Mouse (Mus musculus): ENCODE measurements around the gene Ift80. TPM values are rescaled to one million over a fixed set of nuclear protein-coding genes. Genes with fewer than 3 reads are reported as not detected.
A peak's percentile ranks its signal among the peaks of the same experiment; 100 is the strongest.

Gene Ift80
- polyA plus RNA-seq, 1 experiment, result 4.2 TPM

DNA sequence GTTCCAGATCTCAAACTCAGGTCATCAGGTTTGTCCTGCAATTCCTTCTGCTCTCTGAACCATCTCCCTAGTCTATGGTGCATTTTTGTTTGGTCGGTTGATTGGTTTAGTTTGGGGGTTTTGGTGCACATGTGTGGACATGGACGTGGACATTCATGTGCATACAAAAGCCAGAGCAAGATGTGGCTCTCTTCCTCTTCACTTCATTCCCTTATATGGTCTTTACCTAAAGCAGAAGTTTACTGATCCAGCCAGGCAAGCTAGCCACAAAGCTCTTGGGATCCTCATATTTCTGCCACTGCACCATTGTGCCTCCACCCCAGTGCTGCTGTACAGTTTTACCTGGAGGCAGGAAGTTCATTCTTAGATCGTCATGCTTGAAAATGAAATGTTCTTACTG is 12.8 kb upstream of the Ift80 start:
- no peak overlapping the region for H3K27ac ChIP-seq (ENCODE audit: insufficient read depth, low read depth, low read length)
- no peak overlapping the region for H3K4me3 ChIP-seq (ENCODE audit: insufficient read depth, low read depth, low read length)
- peaks cover 4% of the 10 kb centered on the region; the same call in 1 of the 2 replicates for H3K36me3 ChIP-seq (ENCODE audit: control insufficient read depth, insufficient read depth, low read length)
- WGBS, result 80% methylated on average over 3 of the region's 3 CpGs
- no peaks in the 10 kb centered on the region for H3K4me1 ChIP-seq (ENCODE audit: control insufficient read depth, insufficient read depth, low read length)
- TF ChIP-seq CTCF (conservative IDR thresholded peaks at IDR 0.05; ENCODE audit: insufficient read depth, insufficient read length, low read depth, low read length) (no peak), POLR2A (IDR thresholded peaks at IDR 0.05; ENCODE audit: low read depth, low read length) (no peak)
- DNase-seq, result no peak
- no peaks in the 10 kb centered on the region for H3K27me3 ChIP-seq (replicated peaks; ENCODE audit: control insufficient read depth, insufficient read depth, low read length)

DNA sequence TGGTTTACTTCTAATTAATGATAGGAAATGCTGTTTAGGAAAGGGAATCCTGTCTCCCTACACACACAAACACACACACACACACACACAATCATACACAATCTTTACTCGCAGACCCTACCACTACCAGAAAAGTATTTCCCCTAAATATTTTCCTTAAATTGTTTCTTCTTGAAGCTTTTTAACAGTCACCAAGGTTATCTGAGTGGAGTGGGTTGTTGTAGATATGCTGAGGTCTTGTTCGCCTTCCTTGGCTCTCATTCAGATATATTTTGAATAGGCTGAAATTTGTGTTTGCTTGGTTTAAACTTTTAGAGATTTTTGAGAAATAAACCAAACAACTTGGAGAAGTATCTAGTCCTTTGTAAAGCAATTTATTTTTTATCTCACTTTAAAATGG is 4.5 kb upstream of the Ift80 start:
- Histone ChIP-seq H3K36me3 (ENCODE audit: control insufficient read depth, insufficient read depth, low read length) (no peaks in the 10 kb centered on the region), H3K27me3 (replicated peaks; ENCODE audit: control insufficient read depth, insufficient read depth, low read length) (no peaks in the 10 kb centered on the region), H3K4me1 (ENCODE audit: control insufficient read depth, insufficient read depth, low read length) (no peaks in the 10 kb centered on the region; the same call in none of the 2 replicates), H3K4me3 (ENCODE audit: insufficient read depth, low read depth, low read length) (no peak overlapping the region), H3K27ac (ENCODE audit: insufficient read depth, low read depth, low read length) (no peak overlapping the region)
- no peak for DNase-seq
- TF ChIP-seq CTCF (conservative IDR thresholded peaks at IDR 0.05; ENCODE audit: insufficient read depth, insufficient read length, low read depth, low read length) (no peak), POLR2A (IDR thresholded peaks at IDR 0.05; ENCODE audit: low read depth, low read length) (no peak)
- 82% methylated on average over 2 of the region's 2 CpGs for WGBS

GRCm38 (mm10) chr3:69006246-69006760 is 1.9 kb upstream of the Ift80 start:
- 4% methylated on average over 21 of the region's 21 CpGs for WGBS
- TF ChIP-seq POLR2A (IDR thresholded peaks at IDR 0.05; ENCODE audit: low read depth, low read length), result no peak
- TF ChIP-seq CTCF (conservative IDR thresholded peaks at IDR 0.05; ENCODE audit: insufficient read depth, insufficient read length, low read depth, low read length), result no peak
- Histone ChIP-seq H3K4me1 (ENCODE audit: control insufficient read depth, insufficient read depth, low read length) (no peaks in the 10 kb centered on the region; the same call in none of the 2 replicates), H3K27me3 (replicated peaks; ENCODE audit: control insufficient read depth, insufficient read depth, low read length) (no peaks in the 10 kb centered on the region), H3K27ac (ENCODE audit: insufficient read depth, low read depth, low read length) (peak overlapping the region; percentile 54; the same call in 1 of the 2 replicates), H3K36me3 (ENCODE audit: control insufficient read depth, insufficient read depth, low read length) (no peaks in the 10 kb centered on the region), H3K4me3 (ENCODE audit: insufficient read depth, low read depth, low read length) (peak overlapping the region; percentile 91)
- DNase-seq, result peak; percentile 14

- under 1% methylated on average over 72 of the region's 72 CpGs for WGBS
- H3K27me3 ChIP-seq (replicated peaks; ENCODE audit: control insufficient read depth, insufficient read depth, low read length), result no peaks in the 10 kb centered on the region
- TF ChIP-seq POLR2A (IDR thresholded peaks at IDR 0.05; ENCODE audit: low read depth, low read length) (no peak), CTCF (conservative IDR thresholded peaks at IDR 0.05; ENCODE audit: insufficient read depth, insufficient read length, low read depth, low read length) (no peak)
- peak overlapping the region; percentile 91 for H3K4me3 ChIP-seq (ENCODE audit: insufficient read depth, low read depth, low read length)
- H3K4me1 ChIP-seq (ENCODE audit: control insufficient read depth, insufficient read depth, low read length), result no peaks in the 10 kb centered on the region; the same call in none of the 2 replicates
- DNase-seq, result peak; percentile 54
- peak overlapping the region; percentile 54 for H3K27ac ChIP-seq (ENCODE audit: insufficient read depth, low read depth, low read length)
- no peaks in the 10 kb centered on the region for H3K36me3 ChIP-seq (ENCODE audit: control insufficient read depth, insufficient read depth, low read length)
Measured at GRCm38 (mm10) chr3:69005338-69006245, 1.2 kb upstream of the Ift80 start.

DNA sequence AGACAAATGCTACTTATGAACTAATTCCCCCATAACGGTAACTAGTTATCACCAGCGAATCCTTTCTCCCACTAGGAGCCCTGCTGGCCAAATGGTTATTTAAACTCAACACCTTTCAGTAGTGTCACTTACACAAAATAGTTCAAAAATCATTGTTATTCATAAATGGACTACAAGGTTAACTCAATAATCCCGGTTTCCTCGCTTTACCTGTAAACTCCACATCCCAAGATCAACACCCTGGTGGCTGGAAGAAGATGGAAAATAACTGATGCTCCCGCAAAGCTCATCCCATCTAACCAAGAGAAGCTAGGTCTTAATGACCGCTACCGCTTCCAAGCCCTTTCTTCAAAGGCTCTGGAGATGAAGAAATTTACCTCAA is 324 bp downstream of the Ift80 start:
- WGBS, result 1% methylated on average over 7 of the region's 7 CpGs
- Histone ChIP-seq H3K27me3 (replicated peaks; ENCODE audit: control insufficient read depth, insufficient read depth, low read length) (no peaks in the 10 kb centered on the region), H3K27ac (ENCODE audit: insufficient read depth, low read depth, low read length) (peak overlapping the region; percentile 49; the same call in 1 of the 2 replicates), H3K4me1 (ENCODE audit: control insufficient read depth, insufficient read depth, low read length) (no peaks in the 10 kb centered on the region; the same call in none of the 2 replicates), H3K36me3 (ENCODE audit: control insufficient read depth, insufficient read depth, low read length) (no peaks in the 10 kb centered on the region), H3K4me3 (ENCODE audit: insufficient read depth, low read depth, low read length) (peak overlapping the region; percentile 96)
- no peak for DNase-seq
- no peak for TF ChIP-seq POLR2A (IDR thresholded peaks at IDR 0.05; ENCODE audit: low read depth, low read length)
- no peak for TF ChIP-seq CTCF (conservative IDR thresholded peaks at IDR 0.05; ENCODE audit: insufficient read depth, insufficient read length, low read depth, low read length)

GRCm38 (mm10) chr3:69002781-69003180 is 1.6 kb downstream of the Ift80 start:
- no peak for DNase-seq
- Histone ChIP-seq H3K27ac (ENCODE audit: insufficient read depth, low read depth, low read length) (no peak overlapping the region), H3K4me1 (ENCODE audit: control insufficient read depth, insufficient read depth, low read length) (no peaks in the 10 kb centered on the region; the same call in none of the 2 replicates), H3K4me3 (ENCODE audit: insufficient read depth, low read depth, low read length) (no peak overlapping the region), H3K36me3 (ENCODE audit: control insufficient read depth, insufficient read depth, low read length) (no peaks in the 10 kb centered on the region), H3K27me3 (replicated peaks; ENCODE audit: control insufficient read depth, insufficient read depth, low read length) (no peaks in the 10 kb centered on the region)
- TF ChIP-seq CTCF (conservative IDR thresholded peaks at IDR 0.05; ENCODE audit: insufficient read depth, insufficient read length, low read depth, low read length) (no peak), POLR2A (IDR thresholded peaks at IDR 0.05; ENCODE audit: low read depth, low read length) (no peak)
- WGBS, result 90% methylated on average over 4 of the region's 4 CpGs

DNA sequence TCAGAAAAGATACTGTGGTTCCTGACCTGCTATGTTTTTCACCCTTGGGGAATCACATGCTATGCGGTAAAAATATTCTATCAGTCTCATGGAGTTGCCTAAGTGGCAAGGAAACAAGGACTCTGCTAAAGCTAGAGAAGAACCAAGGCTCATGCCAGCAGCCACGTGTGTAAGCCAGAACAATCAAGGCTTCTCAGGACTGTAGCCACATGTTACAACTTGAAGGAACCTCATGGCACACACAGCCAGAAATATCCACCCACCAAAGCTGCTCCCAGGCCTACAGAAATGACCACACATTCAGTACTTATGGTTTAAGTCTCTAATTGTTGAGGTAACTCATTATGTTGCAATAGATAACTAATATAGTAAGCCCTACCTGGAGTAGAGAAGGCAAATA is 17.8 kb downstream of the Ift80 start:
- Histone ChIP-seq H3K27me3 (replicated peaks; ENCODE audit: control insufficient read depth, insufficient read depth, low read length) (no peaks in the 10 kb centered on the region), H3K4me1 (ENCODE audit: control insufficient read depth, insufficient read depth, low read length) (no peaks in the 10 kb centered on the region), H3K27ac (ENCODE audit: insufficient read depth, low read depth, low read length) (no peak overlapping the region), H3K4me3 (ENCODE audit: insufficient read depth, low read depth, low read length) (no peak overlapping the region), H3K36me3 (ENCODE audit: control insufficient read depth, insufficient read depth, low read length) (peaks cover 3% of the 10 kb centered on the region)
- DNase-seq, result no peak
- WGBS, result 88% methylated on average over 2 of the region's 2 CpGs
- TF ChIP-seq POLR2A (IDR thresholded peaks at IDR 0.05; ENCODE audit: low read depth, low read length) (no peak), CTCF (conservative IDR thresholded peaks at IDR 0.05; ENCODE audit: insufficient read depth, insufficient read length, low read depth, low read length) (no peak)

Measured in kidney, adult 2 months (tissue).